Mouse (Mus musculus) kidney, adult 8-10 months (tissue): Measurements from ENCODE around the gene Atp6v1a.
A peak's percentile ranks its signal among the peaks of the same experiment; 100 is the strongest.

Experiments
- DNase-seq, 2 experiments: peaks; one replicate each; pipeline ENCODE4 v3.0.0; 2022

Atp6v1a gene

GRCm38 (mm10) chr16:44136511-44137021 lies 2.9 kb downstream of the Atp6v1a start:
- peak; percentile 65 to 77 for DNase-seq

DNA sequence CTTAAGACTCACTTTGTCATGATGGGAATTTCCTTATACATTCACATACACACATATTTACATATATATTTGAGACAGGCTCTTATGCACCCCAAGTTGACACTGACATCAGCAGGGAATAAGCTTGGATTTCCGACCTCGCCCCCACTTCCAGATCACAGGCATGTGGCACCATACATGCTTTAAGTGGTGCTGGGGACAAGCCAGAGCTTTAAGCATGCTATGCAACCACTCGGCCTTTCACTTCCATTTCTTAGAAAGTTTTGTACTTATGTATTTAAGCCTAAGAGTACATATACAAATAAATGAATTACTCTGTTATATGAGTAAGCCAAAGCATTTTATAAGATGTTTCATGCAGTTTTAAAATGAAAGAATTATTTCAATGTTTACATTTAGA lies 6.3 kb downstream of the Atp6v1a start:
- DNase-seq, result no peak

- no peak for DNase-seq
These were observed 7.2 kb downstream of the Atp6v1a start for GRCm38 (mm10) chr16:44132300-44132699.

GRCm38 (mm10) chr16:44126437-44126836 lies 13.1 kb downstream of the Atp6v1a start:
- no peak for DNase-seq

DNA sequence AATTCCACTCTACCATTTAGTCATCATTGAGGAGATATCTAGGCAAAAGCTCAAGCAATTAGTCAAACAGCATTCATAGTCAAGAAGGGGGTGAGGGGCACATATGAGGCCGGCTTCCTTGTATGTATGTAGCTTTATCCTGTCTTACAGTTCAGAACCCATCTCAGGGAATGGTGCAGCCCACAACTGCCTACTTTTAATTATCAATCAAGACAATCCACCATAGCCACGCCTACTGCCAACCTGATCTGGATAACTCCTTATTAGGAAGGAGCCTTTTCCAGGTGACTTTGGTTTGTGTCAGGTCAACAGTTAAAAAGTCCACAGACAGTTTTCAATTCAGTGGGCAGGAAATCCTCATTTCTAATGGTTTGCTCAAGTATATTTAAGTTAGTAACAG lies 14.1 kb downstream of the Atp6v1a start:
- DNase-seq, result peak in 1 of 2 experiments; percentile 41

DNA sequence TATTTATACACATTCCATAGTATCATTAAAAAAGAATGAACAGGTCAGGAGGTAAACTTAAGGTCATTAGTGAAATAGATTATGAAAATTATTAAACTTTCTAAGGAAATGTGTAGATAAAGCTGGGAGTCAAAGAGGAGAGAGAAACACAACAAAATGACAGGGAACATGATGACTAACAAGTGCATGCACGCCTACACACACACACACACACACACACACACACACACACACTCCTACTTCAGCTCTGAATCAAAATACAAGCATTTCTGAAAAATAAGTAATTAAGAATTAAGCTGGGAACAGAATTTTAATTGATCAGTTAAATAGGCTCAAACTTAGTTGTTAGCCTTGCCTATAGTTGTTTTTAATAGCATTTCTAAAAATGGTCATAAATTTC lies 14.8 kb downstream of the Atp6v1a start:
- DNase-seq, result no peak

DNA sequence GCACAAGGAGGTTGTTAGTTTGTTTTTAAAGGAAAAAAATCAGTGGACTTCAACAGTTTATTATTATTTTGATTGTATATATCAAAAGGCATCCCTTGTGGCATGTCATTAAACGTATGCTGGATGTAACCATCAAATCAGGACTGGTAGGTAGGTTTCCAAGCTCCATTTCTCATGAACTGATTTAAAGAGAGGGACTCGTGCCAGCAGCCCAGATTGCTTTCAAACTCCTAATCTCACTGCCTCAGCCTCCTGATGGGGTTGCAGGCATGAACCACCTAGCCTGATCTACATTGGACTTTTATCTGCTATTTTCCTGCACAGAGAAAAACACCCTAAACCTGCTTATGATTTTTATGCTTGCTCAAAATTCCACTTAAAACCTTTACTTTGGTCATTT lies 15.7 kb downstream of the Atp6v1a start:
- DNase-seq, result no peak

- no peak for DNase-seq
These were observed 16.4 kb downstream of the Atp6v1a start for GRCm38 (mm10) chr16:44122982-44123725.

DNA sequence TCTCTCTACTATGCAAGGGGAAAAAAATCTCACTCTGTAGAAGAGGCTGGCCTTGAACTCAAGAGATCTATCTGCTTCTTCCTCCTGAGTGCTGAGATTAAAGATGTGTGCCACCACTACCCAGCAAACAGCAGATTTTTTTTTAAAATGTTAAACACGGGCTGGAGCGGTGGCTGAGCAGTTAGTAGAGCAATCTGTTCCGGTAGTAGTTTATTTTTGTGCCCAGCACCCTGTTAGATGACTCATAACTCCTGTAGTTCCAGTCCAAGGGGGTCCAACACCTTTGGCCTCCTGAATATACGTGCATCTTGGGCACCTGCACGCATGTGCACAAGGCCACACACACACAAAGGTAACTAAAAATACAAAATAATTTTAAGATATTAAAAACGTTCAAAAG lies 16.9 kb downstream of the Atp6v1a start:
- no peak for DNase-seq

GRCm38 (mm10) chr16:44122122-44122521 lies 17.4 kb downstream of the Atp6v1a start:
- DNase-seq, result no peak

GRCm38 (mm10) chr16:44119753-44120501 lies 19.6 kb downstream of the Atp6v1a start:
- no peak for DNase-seq

- DNase-seq, result no peak
These were observed 30.5 kb downstream of the Atp6v1a start for GRCm38 (mm10) chr16:44109002-44109401.

GRCm38 (mm10) chr16:44105211-44105610 lies 34.3 kb downstream of the Atp6v1a start:
- peak in 1 of 2 experiments; percentile 34 for DNase-seq

- peak in 1 of 2 experiments; percentile 19 for DNase-seq
These were observed 35.4 kb downstream of the Atp6v1a start for GRCm38 (mm10) chr16:44103806-44104766.

DNA sequence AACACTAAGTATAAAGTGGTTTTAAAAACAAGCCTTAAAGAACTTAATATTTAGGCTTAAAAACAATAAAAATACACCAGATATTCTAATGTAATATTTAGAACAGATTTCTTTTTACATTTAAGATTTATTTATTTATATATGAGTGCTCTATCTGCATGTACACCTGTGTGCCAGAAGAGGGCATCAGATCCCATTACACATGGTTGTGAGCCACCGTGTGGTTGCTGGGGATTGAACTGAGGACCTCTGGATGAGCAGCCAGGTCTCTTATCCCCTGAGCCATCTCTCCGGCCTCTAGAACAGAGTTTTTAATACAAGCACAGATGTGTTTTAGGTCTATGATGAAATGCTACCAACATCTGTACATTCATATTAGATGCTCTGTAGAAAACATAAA lies 36.6 kb downstream of the Atp6v1a start:
- no peak for DNase-seq

GRCm38 (mm10) chr16:44101181-44101710 lies 38.3 kb downstream of the Atp6v1a start:
- no peak for DNase-seq

DNA sequence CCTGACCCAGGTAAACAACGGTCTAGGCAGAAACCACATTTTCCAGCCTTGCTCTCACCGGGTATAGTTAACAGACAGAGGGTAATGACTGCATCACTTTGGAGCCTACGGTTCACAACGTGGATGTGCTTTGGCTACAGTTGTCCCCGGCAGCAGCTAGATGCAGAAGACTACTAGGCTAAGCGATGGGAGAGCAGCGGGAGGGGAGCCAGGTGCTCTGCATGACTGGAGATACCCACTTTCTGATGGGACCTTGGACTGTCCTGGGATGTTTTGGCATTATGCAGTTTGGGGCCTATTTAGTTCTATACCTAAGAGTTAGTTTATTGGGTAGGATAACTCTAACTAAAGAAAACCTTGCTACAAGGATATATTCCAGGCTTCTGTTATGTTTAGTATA lies 40.1 kb downstream of the Atp6v1a start:
- peak; percentile 27 for DNase-seq

- DNase-seq, result no peak
These were observed 51.9 kb downstream of the Atp6v1a start for GRCm38 (mm10) chr16:44087650-44088049.

- DNase-seq, result peak; percentile 38 to 46
These were observed 76.2 kb downstream of the Atp6v1a start, which contains the start of gene Gramd1c for GRCm38 (mm10) chr16:44063025-44063894. Gramd1c (minus strand) TSS chr16:44063345.

GRCm38 (mm10) chr16:44061341-44061740 lies 78.2 kb downstream of the Atp6v1a start:
- DNase-seq, result no peak

GRCm38 (mm10) chr16:44060604-44061286 lies 78.8 kb downstream of the Atp6v1a start:
- no peak for DNase-seq
